Mouse (Mus musculus): ENCODE results near the gene Cep164.

Cep164 gene

DNA sequence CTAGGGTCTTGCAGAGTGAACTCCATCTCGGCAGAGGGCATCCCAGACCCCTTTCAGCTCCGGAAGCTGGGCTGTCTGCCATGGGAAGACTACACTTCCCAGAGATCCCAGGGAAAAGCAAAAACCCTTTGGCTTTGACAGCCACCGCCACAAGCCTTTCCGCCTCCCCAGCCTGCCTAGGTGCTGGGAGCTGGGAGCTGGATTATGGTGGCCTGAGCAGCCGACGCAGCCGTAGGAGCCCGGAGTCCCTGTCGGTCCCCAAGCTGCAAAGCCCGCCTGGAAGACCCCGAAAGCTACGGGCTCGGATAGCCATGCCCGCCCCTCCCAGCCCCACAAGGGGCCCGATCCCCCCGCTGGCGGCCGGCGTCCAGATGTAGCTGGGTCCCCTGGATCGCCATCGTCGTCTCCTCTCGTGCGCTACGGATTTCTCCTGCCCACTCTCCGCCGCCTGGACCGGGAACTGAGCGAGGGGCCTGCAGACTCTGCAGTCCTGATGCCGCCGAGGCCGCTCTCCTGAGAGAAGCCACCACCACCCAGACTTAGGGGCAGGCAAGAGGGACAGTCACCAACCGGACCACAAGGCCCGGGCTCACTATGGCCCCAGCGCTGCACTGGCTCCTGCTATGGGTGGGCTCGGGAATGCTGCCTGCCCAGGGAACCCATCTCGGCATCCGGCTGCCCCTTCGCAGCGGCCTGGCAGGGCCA, 10.1 kb upstream of the Cep164 start, which contains the start of gene Bace1:
Gene Bace1, plus strand, starts transcription at position 147 of the 705 bp plus-strand sequence.
- peak; percentile 96 for DNase-seq (ENCODE audit: low spot score in 2 of 2)

DNA sequence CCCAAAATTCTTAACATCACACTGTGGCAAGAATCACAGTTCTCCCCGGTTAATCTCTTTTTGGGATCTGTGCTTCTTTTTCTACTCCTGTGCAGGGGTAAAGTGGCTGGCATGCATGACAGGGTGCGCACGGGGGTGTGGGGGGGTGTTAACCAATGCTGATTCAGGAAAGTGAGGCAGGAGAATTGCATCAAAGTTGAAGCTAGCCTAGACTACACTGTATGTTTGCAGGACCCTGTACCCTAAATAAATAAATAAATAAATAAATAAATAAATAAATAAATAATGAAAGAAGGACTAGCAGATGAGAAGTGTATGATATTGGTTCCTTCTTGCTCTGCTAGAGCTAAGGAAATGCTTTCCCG, 9.6 kb upstream of the Cep164 start:
- no peak for DNase-seq (ENCODE audit: low spot score in 2 of 2)

DNA sequence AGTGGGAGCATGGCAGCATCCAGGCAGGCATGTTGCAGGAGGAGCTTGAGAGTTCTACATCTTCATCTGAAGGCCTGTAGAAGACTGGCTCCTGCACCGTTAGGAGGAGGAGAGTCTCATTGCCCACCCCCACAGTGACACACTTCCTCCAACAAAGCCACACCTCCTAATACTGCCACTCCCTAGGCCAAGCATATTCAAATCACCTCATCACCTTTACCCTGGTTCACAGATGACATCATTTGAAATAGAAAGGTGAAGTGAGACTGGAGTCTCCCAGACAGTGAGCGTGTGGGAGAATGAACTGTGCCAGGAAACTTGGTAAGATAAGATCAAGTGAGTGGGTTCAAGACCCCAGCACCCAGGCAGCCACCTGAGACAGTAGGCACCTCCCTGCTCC, 5.0 kb upstream of the Cep164 start:
- no peak for DNase-seq (ENCODE audit: low spot score in 2 of 2)

DNA sequence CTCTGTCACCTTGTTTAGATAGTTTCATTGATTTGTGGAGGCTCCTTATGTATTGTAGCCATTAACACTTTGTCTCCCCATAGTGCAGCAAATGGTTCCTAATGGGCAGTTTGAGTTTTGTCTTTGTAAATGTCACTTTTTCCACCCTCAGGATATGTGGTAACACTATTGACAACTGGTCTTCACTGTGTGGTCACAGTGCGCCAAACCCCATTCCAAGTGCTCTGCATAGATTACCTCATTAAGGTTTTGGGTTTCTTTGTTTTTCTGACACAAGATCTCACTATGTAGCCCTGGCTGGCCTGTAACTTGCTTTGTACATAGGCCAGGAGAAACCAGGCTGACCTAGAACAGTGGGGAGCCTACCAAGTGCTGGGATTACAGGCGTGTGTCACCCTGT, 4.4 kb upstream of the Cep164 start:
- no peak for DNase-seq (ENCODE audit: low spot score in 2 of 2)

DNA sequence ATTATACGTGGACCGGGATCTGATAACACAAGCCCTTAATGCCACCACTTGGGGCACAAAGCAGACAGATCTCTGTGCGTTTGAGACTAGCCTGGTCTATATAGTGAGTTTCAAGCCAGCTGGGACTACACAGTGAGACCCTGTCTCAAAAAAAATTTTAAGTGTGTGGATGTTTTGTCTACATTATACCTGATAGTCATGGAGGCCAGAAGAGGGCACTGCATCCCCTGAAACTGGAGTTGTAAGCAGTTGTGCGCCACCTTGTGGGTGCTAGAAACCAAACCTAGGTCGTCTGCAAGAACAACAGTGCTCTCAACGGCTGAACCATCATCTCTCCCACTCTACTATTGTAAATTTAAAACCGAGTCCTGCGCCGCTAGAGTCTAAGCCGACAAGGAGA, 616 bp upstream of the Cep164 start:
- peak; percentile 87 to 88 for DNase-seq (ENCODE audit: low spot score in 2 of 2)

DNA sequence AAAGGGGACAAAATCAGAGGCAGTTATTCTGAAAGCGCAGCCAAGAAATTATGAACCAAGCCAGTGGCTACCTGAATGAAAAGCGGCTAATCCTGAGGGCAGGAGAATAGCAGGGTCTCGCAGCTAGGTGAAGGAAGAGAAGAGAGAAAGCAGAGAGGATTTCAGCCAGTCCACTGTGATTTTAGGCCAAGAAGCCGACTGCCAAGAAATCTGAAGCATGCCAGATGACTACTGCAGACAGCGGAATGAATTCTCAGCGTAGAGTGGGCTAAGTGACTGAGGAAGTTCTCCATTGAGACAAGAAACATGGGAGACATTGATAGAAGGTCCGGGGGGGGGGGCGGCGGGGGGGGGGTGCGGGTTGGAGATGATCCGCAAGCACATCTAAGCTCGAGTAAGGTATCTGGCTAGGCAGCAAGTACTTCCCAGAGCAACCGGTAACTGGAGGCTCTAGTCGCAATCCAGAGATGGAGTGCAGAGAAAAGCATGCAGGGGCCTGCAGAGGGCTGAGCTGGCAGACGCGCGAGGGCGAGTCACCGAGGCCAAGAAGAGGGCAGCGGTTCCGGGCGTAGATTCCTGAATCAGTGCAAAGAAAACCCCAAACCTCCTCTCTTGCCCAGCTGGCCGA, 714 bp downstream of the Cep164 start:
- DNase-seq (ENCODE audit: low spot score in 2 of 2), result peak in 1 of 2 experiments; percentile 57

DNA sequence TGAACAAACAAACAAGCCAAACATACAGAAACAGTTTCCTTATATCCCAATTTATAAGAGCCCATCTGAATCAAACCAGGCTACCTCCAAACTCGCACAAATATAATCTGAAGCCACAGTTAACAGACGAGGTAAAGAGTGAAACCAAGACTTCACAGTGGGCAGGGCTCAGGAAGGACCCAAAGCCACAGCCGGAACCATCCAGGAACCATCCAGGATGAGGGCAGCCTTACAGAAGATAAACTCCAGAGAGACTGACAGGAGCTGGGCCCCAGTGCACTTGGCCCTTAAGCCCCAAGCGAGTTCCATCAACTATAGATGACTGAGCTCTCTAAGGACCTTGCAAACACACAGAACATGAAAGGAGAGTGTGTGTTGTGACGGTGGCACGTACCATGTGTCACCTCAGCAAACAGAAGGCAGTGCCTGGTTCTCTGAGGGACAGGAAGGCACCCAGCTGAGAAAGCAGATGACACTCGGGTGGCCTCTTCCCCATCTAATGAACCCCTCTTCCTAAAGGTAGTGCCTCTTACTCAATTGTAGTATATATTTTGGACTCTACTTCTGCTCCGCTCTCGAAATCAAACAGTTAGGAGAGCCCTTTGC, 10.0 kb downstream of the Cep164 start:
- no peak for DNase-seq (ENCODE audit: low spot score in 2 of 2)

DNA sequence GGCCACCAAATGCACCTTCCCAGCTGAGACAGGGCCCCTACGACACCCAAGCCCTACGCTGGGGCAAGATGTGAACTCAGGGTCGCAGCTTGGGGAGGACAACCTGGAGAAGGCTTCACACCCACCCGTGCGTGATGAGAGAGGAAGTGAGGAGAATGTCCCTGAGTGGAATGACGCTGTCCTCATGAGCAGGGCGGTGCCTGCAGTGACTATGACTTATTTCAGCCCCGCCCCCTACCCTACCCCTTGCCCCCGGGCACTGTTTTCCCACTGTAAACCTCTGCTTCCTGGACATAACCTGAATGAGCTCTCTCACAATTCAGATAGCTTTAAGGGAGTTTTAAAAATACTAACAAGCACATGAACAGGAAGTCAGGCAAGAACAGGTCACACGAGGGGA, 13.0 kb downstream of the Cep164 start:
- no peak for DNase-seq (ENCODE audit: low spot score in 2 of 2)

DNA sequence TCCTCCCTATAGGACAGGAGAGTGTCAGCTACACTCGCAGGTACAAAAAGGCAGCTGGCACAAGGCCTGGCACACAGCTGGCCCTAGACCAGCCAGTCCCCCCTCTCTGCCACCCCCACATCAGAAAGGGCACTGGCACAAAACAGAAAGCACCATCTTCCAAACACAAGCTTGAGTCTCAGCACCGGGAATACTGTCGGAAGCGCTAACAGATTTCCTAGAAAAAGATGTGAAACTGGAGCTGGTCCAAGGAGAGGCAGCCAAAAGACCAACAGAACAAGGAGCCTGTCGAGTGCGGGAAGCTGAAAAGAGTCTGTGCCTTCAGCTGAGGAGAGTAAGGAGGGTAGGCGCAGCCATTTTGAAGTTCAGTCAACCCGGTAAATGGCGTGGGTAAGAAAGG, 13.4 kb downstream of the Cep164 start:
- peak; percentile 82 to 86 for DNase-seq (ENCODE audit: low spot score in 2 of 2)

DNA sequence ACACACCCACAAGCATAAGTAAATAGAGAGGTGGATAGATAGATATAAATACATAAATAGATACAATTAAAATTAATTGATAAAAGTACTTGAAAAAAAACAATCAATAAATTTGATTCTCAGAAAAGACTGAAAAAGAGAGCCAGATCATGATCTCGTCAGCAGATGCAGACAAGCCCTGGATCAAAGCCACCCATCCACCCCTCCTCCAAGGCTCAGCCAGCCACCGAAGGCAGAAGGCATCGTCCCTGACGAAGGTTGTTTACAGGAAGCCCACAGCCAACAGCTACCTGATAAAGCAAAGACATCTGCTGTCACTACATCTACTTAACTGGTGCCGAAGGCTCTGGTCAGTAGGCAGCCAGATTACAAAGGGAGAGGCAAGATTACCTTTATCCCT, 16.5 kb downstream of the Cep164 start:
- DNase-seq (ENCODE audit: low spot score in 2 of 2), result no peak

DNA sequence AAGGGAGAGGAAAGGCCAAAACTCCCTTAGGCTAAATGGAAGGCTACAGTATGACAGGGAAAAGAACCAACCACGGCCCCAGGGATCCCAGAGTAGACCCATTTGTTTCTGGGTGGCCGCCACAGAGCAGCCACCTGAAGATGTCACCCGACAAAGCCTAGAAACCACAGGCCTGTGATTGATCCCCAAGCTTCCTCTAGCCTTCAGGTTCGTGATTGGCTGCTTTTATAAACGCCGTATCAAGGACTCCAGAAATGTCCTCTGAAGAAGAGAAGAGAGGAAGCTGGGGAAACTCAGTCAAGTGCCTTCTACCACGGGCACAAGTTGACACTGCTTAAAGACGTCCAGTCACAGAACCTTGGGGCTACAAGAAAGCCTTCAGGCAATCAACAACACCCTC, 20.7 kb downstream of the Cep164 start:
- DNase-seq (ENCODE audit: low spot score in 2 of 2), result no peak

DNA sequence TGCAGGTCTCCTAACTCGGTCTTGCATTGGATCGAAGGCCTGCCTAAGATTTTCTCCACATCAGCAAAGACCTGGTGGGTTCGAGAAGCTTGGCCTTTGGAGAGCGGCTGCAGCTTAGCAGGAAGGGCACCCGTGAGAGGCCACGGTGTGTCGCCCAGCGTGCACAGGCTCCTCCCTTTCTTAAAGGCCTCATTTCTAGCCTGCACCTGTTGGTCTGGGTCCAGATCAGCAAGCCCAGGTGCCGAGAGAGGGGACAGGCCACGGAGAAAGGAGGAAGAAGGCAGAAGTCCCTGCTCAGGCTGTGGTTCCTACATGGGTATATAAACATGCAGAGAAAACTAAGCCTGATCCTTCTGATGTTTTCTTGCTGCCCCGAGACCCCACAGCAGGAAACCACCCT, 21.2 kb downstream of the Cep164 start:
- DNase-seq (ENCODE audit: low spot score in 2 of 2), result no peak

DNA sequence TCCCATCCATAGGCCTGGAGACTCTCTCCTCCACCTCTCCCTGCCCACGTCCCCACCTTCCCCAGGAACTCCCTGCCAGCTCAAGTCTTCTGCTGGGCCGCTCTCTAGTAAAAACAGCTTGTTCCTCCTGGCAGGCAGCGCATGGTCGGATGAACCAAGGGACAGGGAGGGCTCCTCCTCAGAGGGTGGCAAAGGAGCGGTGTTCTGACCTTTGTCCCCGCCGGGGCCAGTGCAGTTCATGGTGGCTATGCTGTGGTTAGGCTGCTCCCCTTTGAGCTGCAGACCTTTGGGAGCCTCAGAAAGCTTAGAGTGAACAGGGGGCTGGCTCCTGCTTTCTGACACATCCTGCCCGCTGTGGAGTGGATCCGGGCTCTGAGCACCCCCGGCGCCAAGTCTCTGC, 21.6 kb downstream of the Cep164 start:
- DNase-seq (ENCODE audit: low spot score in 2 of 2), result no peak

DNA sequence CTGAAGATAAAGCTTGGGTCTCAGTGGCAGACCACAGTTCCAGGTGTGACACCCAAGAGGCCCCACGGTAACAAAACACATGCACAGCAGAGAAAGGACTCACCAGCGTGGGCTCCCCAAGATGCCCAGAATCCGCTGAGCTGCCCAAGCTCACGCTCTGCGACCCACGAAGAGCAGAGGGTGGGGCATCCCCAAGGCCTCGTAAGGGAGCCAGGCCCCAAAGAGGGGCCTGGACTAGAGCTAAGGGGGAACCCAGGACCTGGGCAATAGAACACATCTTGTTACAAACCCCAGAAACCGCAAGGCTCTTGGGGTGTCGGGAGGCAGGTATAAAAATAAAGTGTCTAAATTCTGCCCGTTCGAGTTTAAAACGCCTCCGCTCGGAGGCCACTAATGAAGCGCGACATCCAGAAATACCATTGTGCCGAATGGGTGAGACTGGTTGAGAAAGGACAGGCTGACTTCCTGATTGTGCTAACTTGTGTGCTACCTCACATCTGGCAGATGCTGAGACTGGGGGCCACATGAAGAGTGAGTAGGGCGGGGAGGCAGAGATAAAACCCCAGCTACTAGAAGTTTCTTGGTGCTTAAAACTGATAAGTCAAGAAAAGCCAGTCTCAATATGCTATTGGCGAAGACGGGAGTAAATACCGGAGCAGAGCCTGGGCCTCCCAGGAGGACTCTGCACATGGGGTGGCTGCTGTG, 25.3 kb downstream of the Cep164 start:
- no peak for DNase-seq (ENCODE audit: low spot score in 2 of 2)

DNA sequence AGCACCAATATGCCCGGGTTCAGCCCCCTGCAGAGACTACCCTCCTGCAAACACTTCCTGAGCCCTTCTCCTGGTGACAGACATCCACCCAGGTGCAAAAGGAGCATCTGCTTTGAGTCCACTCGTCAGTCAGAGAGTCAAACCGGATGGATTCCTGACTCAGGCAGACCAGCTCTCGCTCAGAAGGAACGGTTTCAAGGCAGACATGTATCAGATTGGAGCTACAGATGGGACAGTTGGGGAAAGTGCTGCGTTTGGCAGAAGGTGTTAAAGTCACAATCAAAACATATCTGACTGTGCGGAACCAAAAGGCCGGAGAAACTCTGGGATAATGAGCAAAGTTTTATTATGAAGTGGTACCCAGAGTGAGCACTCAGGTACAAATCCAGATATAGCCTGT, 29.1 kb downstream of the Cep164 start:
- peak in 1 of 2 experiments; percentile 62 for DNase-seq (ENCODE audit: low spot score in 2 of 2)

DNA sequence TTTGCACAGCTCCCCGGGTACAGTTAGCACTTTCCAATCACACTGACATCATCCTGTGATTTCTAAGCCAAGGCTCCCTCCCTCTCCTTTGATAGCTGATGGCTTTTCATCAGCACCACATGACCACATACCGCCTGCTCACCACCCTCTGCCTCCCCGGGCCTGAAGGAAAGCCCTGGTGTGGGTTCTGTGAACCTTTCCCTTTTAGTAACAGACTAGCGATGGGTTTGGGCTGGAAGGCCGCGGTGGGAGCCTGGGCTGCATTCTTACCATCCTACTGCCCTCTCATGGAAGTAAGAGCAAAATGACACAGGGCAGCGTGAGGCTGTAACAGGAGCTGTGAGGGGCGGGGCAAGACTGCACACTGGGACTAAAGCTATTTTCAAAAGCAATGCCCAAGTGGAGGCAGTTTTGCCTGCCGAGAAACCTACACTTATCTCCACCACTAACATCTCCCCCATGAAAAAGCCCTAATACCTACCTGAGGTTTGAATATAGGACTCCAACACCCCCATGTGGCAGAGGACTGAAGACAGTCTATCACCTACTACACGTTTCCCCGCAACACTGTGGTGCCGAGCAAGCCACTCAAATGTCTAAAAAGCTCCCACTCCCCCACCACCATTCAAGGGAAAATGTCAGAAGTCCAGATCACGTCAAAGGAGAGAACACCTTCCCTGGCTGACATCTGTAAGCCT, 29.9 kb downstream of the Cep164 start:
- no peak for DNase-seq (ENCODE audit: low spot score in 2 of 2)

DNA sequence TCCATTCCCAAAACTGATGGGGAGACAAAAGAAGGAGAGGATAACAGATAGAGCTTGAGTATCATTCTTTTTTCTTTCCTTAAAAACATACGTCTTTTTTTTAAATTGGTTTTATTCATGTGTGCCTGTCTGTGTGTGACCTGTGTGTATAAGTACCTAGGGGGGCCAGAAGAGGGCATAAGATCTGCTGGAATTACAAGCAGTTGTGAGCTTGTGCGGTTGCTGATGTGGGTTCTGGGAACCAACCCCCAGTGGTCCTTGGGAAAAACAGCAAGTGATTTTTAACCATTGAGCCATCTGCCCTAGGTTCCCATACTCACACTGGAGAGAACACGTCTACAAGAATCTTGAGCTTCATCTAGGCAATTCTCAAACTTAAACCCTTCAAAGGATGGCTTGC, 31.2 kb downstream of the Cep164 start:
- no peak for DNase-seq (ENCODE audit: low spot score in 2 of 2)

DNA sequence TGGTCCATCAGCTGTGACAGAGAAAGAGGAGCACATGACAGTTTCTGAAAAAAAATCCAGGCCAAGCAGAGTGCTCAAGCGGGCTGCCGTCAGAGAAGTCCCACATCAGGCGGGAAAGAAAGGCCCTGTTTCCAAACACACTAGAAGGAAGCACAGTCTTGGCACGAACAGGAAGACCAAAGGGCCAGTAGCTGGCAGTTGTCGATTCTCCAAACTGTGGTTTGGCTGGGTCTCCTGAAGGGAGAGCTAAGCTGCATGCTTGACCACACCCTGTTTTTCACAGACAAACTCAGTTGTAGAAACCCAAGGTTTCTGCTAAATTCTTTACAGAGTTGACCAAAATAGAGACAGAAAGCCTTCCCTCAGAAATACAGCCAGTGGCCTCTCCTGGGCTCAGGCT, 32.8 kb downstream of the Cep164 start:
- no peak for DNase-seq (ENCODE audit: low spot score in 2 of 2)

DNA sequence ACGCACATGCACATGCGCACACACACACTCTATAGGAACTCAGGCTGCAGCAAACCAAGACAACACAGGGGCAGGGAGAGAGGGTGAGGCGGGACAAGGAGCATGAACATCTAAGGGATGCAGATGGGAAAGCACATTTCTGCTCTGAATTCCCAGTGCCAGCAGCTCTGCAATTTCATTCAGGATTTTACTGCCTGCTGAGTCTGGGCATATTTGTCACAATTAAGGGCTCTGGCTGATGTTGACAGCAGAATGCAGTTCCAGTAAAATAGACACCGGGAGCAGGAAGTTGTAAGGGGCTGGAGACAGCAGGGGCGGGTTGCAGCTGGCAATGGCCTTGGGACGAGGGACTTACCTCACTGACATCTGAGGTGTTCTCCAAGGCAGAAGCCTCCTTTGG, 34.8 kb downstream of the Cep164 start:
- DNase-seq (ENCODE audit: low spot score in 2 of 2), result no peak

DNA sequence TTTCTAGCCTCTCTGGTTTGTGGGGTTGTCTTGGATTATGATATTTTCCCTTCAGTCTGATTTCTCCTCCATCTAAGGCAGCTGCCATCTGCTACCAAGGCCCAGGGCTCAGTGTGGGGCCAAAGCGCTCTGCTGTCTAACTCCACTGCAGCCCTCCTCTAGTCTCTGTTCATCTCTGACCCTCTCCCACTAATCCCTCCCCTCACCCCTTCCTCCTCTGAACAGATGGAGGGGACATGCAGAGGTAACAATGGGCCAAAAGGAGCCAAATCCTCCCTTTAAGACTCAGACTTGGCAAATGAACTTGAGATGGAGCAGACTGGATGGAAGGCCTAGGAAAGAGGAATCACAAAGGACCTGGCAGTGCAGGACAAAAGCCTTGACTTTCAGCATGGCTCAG, 36.3 kb downstream of the Cep164 start:
- no peak for DNase-seq (ENCODE audit: low spot score in 2 of 2)

DNA sequence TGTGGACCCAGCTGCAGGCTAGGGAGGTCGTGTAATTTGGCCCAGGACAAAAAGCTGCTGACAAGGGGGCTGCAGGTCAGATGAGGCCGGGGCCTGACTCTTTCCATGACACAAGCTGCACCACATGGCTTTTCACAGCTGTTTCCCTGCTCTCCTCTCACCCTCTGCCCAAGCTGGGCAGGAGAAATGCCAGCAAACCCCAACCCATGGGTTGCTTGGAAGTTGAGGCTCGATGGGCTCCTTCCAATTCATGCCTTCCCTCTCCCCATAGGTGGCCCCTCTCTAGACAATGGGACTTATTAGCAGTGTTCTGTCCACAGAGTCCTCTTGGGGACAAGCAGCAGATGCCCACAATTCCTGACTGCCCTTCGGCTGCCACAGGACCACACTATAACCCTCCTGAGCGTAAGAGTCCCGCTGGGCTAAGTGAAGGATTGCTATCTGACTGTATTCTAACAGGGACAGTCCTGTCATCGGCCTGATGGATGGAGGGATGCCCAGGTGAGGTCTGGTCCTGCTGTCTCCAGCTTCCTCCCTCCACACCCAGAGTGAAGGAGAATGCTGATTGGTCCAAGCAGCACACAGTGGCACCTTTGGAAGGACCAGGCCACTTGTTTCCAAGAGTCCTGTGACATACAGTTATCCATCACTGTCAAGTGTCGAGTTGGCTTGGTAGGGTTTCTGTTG, 36.9 kb downstream of the Cep164 start:
- DNase-seq (ENCODE audit: low spot score in 2 of 2), result no peak

DNA sequence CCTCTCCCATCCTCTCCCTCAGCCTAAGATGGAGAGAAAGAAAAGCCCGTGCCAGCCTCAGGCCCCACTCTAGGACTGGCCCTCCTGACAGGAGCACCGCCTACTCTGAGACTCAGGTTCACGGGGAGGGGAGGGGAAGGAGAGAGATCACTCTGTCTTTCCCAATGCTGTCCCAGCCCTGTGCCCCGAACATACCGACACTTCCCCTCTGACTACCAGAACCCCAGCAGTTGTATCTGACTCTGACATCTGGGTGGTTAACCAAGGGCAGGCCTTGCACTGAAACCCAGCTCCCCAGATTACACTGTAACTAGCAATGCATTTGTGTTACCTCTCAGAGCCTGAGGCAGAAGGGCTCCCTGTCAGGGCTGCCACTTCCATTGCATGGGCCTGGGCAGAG, 40.1 kb downstream of the Cep164 start:
- DNase-seq (ENCODE audit: low spot score in 2 of 2), result no peak
